Mouse (Mus musculus): ENCODE results near the gene Fam219a.

DNA sequence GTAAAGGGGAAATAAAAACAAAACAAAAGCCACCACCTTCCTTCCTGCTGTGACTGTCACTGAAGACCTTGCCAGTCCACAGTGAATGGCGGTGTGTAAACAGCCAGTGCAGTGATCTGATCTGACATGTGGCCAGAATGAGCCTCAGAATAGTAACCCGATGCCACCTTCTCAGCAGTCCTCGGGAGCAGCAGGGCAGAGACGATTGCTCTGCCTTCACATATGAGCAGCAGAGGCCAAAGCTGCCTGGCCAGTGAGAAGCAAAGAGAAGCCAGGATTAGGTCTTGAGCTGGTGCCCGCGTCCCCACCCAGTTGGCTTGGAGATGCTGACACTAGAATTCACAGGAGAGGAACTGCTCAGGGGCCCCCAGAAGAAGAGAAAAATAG lies 41.2 kb upstream of the Fam219a start:
- TF ChIP-seq CTCF (IDR thresholded peaks at IDR 0.05; ENCODE audit: extremely low read depth, insufficient read depth, insufficient read length, insufficient replicate concordance) (no peak), POLR2A (IDR thresholded peaks at IDR 0.05; ENCODE audit: low read depth, low read length) (no peak)
